10 mouse cellular contexts compared by ENCODE assay signal in the genomic region with DNA sequence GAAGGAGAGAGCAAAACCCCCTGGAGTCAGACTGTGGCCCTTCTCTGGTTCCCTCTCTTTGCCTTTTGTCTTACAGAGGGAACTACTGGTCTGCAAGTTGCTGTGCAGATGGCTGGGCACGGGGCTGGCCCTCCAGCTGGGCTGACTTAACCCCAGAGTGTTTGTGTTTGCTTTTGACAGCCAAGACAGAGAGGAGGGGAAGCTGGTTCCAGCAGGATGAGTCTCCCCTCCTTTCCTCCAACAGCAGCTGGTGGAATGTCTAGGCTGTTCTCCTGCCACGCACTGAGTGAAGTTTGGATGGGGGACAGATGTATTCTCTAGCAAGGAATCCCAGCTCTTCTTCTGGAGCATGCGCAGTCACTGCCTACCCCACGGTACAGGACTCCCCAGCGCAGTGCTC. TPM values are rescaled to one million over a fixed set of nuclear protein-coding genes. Genes with fewer than 3 reads are reported as not detected.
DNase-seq lines count a peak whose midpoint lies in the region; ATAC-seq and TF ChIP-seq lines count a peak whose summit lies in the region.
"Had no signal": no experiment of that assay in that cellular context is flagged by ENCODE, and none has a peak within 500 bp of the region (broad histone marks: within the 10 kb centered on the region; RNA-seq: fewer than 3 reads in every experiment).

No protein-coding gene starts in this region.

- no peaks in the 10 kb centered on the region for H3K36me3 ChIP-seq in heart, postnatal 0 days (replicated peaks; ENCODE audit: control insufficient read depth, insufficient read depth, low read length)
- H3K36me3 ChIP-seq in heart, embryonic 11.5 days (ENCODE audit: control insufficient read depth, insufficient read depth, low read length), result no peaks in the 10 kb centered on the region
- H3K36me3 ChIP-seq in midbrain, embryonic 10.5 days, result no peaks in the 10 kb centered on the region
- no peaks in the 10 kb centered on the region for H3K36me3 ChIP-seq in midbrain, embryonic 13.5 days
- no peaks in the 10 kb centered on the region for H3K36me3 ChIP-seq in limb, embryonic 15.5 days
- H3K36me3 ChIP-seq: hindbrain, embryonic 15.5 days had no signal

- 62% methylated on average over 5 of the region's 5 CpGs for WGBS in heart, postnatal 0 days
- 55% methylated on average over 5 of the region's 5 CpGs for WGBS in heart, embryonic 11.5 days (ENCODE audit: insufficient replicate concordance)
- 65% methylated on average over 5 of the region's 5 CpGs for WGBS in midbrain, embryonic 10.5 days
- WGBS in midbrain, embryonic 13.5 days, result 65% methylated on average over 5 of the region's 5 CpGs
- 59% methylated on average over 5 of the region's 5 CpGs for WGBS in limb, embryonic 15.5 days

- 0 out of 2 replicates have a peak, but pooled peaks cover 4% of the 10 kb centered on the region for H3K4me1 ChIP-seq in heart, postnatal 0 days (ENCODE audit: control insufficient read depth, insufficient read depth)
- peaks cover 7% of the 10 kb centered on the region; the same call in 1 of the 2 replicates for H3K4me1 ChIP-seq in heart, embryonic 11.5 days (ENCODE audit: control insufficient read depth, insufficient read depth, low read length)
- H3K4me1 ChIP-seq in midbrain, embryonic 10.5 days, result peaks cover 36% of the 10 kb centered on the region
- H3K4me1 ChIP-seq in midbrain, embryonic 13.5 days (replicated peaks), result peaks cover 25% of the 10 kb centered on the region
- peaks cover 33% of the 10 kb centered on the region; the same call in 1 of the 2 replicates for H3K4me1 ChIP-seq in limb, embryonic 15.5 days
- H3K4me1 ChIP-seq: hindbrain, embryonic 15.5 days had no signal

- no peak for TF ChIP-seq CTCF in heart, postnatal 0 days (IDR thresholded peaks at IDR 0.05; ENCODE audit: low read depth)

- TF ChIP-seq EP300 in heart, postnatal 0 days (IDR thresholded peaks at IDR 0.05; ENCODE audit: low read depth), result no peak

- DNase-seq in heart, postnatal 0 days (ENCODE audit: low spot score), result no peak
- peak; percentile 50 for DNase-seq in midbrain, embryonic 10.5 days (ENCODE audit: low spot score)
- DNase-seq in yolk sac, embryonic 10.5 days (ENCODE audit: low spot score), result peak; percentile 24
- DNase-seq in frontal cortex, adult 2 months (ENCODE audit: extremely low spot score in 1 of 2, low spot score in 1 of 2), result no peak
- no peak for DNase-seq in right cerebral cortex, postnatal 25 days
- DNase-seq: midbrain, embryonic 14.5 days had no signal

- H3K4me2 ChIP-seq in heart, postnatal 0 days (ENCODE audit: low read depth, low read length), result no peak overlapping the region
- no peak overlapping the region for H3K4me2 ChIP-seq in heart, embryonic 11.5 days
- H3K4me2 ChIP-seq in midbrain, embryonic 13.5 days (replicated peaks), result no peak overlapping the region
- no peak overlapping the region for H3K4me2 ChIP-seq in limb, embryonic 15.5 days
- H3K4me2 ChIP-seq: hindbrain, embryonic 15.5 days had no signal

- H3K9ac ChIP-seq in heart, postnatal 0 days (replicated peaks; ENCODE audit: low read depth, low read length), result no peak overlapping the region
- H3K9ac ChIP-seq in heart, embryonic 11.5 days (ENCODE audit: low read depth, low read length), result no peak overlapping the region
- H3K9ac ChIP-seq in midbrain, embryonic 13.5 days (replicated peaks), result no peak overlapping the region
- H3K9ac ChIP-seq in limb, embryonic 15.5 days, result no peak overlapping the region
- H3K9ac ChIP-seq: hindbrain, embryonic 15.5 days had no signal

- no peak overlapping the region for H3K4me3 ChIP-seq in heart, postnatal 0 days (ENCODE audit: low read depth, low read length)
- no peak overlapping the region for H3K4me3 ChIP-seq in heart, embryonic 11.5 days (ENCODE audit: low read depth, low read length)
- H3K4me3 ChIP-seq in midbrain, embryonic 10.5 days, result no peak overlapping the region
- H3K4me3 ChIP-seq in midbrain, embryonic 13.5 days (replicated peaks), result no peak overlapping the region
- no peak overlapping the region for H3K4me3 ChIP-seq in limb, embryonic 15.5 days
- H3K4me3 ChIP-seq: hindbrain, embryonic 15.5 days had no signal

- 0 out of 2 replicates have a peak, but pooled peaks have one; percentile 14 for ATAC-seq in heart, postnatal 0 days (ENCODE audit: insufficient read depth, low read depth)
- ATAC-seq in heart, embryonic 11.5 days (replicated peaks; ENCODE audit: insufficient number of reproducible peaks, low FRiP score, low TSS enrichment), result no peak
- no peak for ATAC-seq in midbrain, embryonic 13.5 days
- ATAC-seq in limb, embryonic 15.5 days (ENCODE audit: insufficient number of reproducible peaks, low FRiP score, low TSS enrichment, low read depth), result no peak

- no peaks in the 10 kb centered on the region for H3K9me3 ChIP-seq in heart, postnatal 0 days (replicated peaks; ENCODE audit: control insufficient read depth, low read length)
- H3K9me3 ChIP-seq in heart, embryonic 11.5 days (replicated peaks; ENCODE audit: control insufficient read depth, low read length), result no peaks in the 10 kb centered on the region
- no peaks in the 10 kb centered on the region for H3K9me3 ChIP-seq in midbrain, embryonic 10.5 days (replicated peaks)
- H3K9me3 ChIP-seq in midbrain, embryonic 13.5 days, result no peaks in the 10 kb centered on the region
- H3K9me3 ChIP-seq in limb, embryonic 15.5 days, result no peaks in the 10 kb centered on the region
- H3K9me3 ChIP-seq: hindbrain, embryonic 15.5 days had no signal

- H3K27ac ChIP-seq in heart, postnatal 0 days (ENCODE audit: low read depth), result no peak overlapping the region
- no peak overlapping the region for H3K27ac ChIP-seq in heart, embryonic 11.5 days (ENCODE audit: low read depth, low read length)
- H3K27ac ChIP-seq in midbrain, embryonic 10.5 days (replicated peaks), result peak overlapping the region; percentile 43
- no peak overlapping the region for H3K27ac ChIP-seq in midbrain, embryonic 13.5 days
- peak overlapping the region; percentile 38 for H3K27ac ChIP-seq in limb, embryonic 15.5 days
- H3K27ac ChIP-seq: hindbrain, embryonic 15.5 days had no signal

- no peaks in the 10 kb centered on the region for H3K27me3 ChIP-seq in heart, postnatal 0 days (ENCODE audit: control insufficient read depth, insufficient read depth, low read length)
- no peaks in the 10 kb centered on the region for H3K27me3 ChIP-seq in heart, embryonic 11.5 days (ENCODE audit: control insufficient read depth, insufficient read depth, low read length)
- H3K27me3 ChIP-seq in midbrain, embryonic 10.5 days (ENCODE audit: low read depth, poor library complexity, severe bottlenecking), result no peaks in the 10 kb centered on the region
- no peaks in the 10 kb centered on the region for H3K27me3 ChIP-seq in midbrain, embryonic 13.5 days
- peaks cover 2% of the 10 kb centered on the region; the same call in 1 of the 2 replicates for H3K27me3 ChIP-seq in limb, embryonic 15.5 days

RNA-seq across cellular contexts. Expression of gene Zfhx3, which starts 56.5 kb away (rescaled TPM):
- total RNA-seq in heart, postnatal 0 days (2014; rRNA removed; ENCODE audit: low replicate concordance), result 2.5 and 3.6 TPM in 2 replicates
- 2.0 TPM in 2 replicates for polyA plus RNA-seq in heart, postnatal 0 days (2015; fragmentation: Nextera tagmentation; extraction: Ambion mirVana)
- polyA plus RNA-seq in heart, embryonic 11.5 days (2014; fragmentation: Nextera tagmentation; extraction: Ambion mirVana), result 6.3 and 8.4 TPM in 2 replicates
- 14.4 and 17.7 TPM in 2 replicates for polyA plus RNA-seq in midbrain, embryonic 10.5 days (2016; fragmentation: Nextera tagmentation; extraction: Ambion mirVana)
- 65.9 and 68.0 TPM in 2 replicates for polyA plus RNA-seq in midbrain, embryonic 13.5 days (2015; fragmentation: Nextera tagmentation; extraction: Ambion mirVana)
- polyA plus RNA-seq in limb, embryonic 15.5 days (2015; fragmentation: Nextera tagmentation; extraction: Ambion mirVana), result 14.9 and 19.3 TPM in 2 replicates
- polyA plus RNA-seq in frontal cortex, adult 2 months (2012; rRNA removed), result 1.4 and 1.5 TPM in 2 replicates

Comparison
In these comparisons a context has a peak if more than half of its experiments do, and no peak if none do; other contexts are left out.
1. H3K27ac ChIP-seq: peak in midbrain, embryonic 10.5 days (single experiment) and limb, embryonic 15.5 days (single experiment); none in heart, postnatal 0 days (single experiment), heart, embryonic 11.5 days (single experiment) and midbrain, embryonic 13.5 days (single experiment).
2. DNase-seq: peak in midbrain, embryonic 10.5 days (single experiment) and yolk sac, embryonic 10.5 days (single experiment); none in heart, postnatal 0 days (single experiment), frontal cortex, adult 2 months (0 of 2) and right cerebral cortex, postnatal 25 days (single experiment).